Mouse (Mus musculus): Measurements from ENCODE around the gene Fau. TPM values are rescaled to one million over a fixed set of nuclear protein-coding genes. Genes with fewer than 3 reads are reported as not detected.
"Not testable (repeated sequence)": the region's sequence is repeated elsewhere in the genome, so short reads cannot be mapped to it uniquely, and the experiment has no call there.

Gene Fau
- total RNA-seq (2021), result 100 to 1,000 TPM; 802 to 870 TPM

- DNase-seq, result peak; percentile 99
These were observed at the start of gene Fau, which contains the start of gene Mrpl49 for GRCm38 (mm10) chr19:6057313-6058096. Fau (plus strand) TSS chr19:6057844. Mrpl49 (minus strand) TSS chr19:6057785.

GRCm38 (mm10) chr19:6009137-6009536 is 48.5 kb upstream of the Fau start:
- no peak for DNase-seq

GRCm38 (mm10) chr19:6013691-6014090 is 44.0 kb upstream of the Fau start:
- no peak for DNase-seq

GRCm38 (mm10) chr19:6014991-6015510 is 42.6 kb upstream of the Fau start:
- DNase-seq, result peak; percentile 45

GRCm38 (mm10) chr19:6015511-6016315 is 41.9 kb upstream of the Fau start, which contains the start of gene Capn1:
Capn1 (minus strand) TSS chr19:6015897.
- peak; percentile 81 for DNase-seq

- no peak for DNase-seq
These were observed 41.1 kb upstream of the Fau start for GRCm38 (mm10) chr19:6016532-6016931.

GRCm38 (mm10) chr19:6018142-6019089 is 39.2 kb upstream of the Fau start:
- DNase-seq, result peak; percentile 91

- DNase-seq, result no peak
These were observed 37.4 kb upstream of the Fau start for GRCm38 (mm10) chr19:6020276-6020675.

GRCm38 (mm10) chr19:6023059-6023458 is 34.6 kb upstream of the Fau start:
- DNase-seq, result no peak

GRCm38 (mm10) chr19:6023930-6024329 is 33.7 kb upstream of the Fau start:
- DNase-seq, result no peak

GRCm38 (mm10) chr19:6028991-6029390 is 28.7 kb upstream of the Fau start:
- DNase-seq, result no peak

GRCm38 (mm10) chr19:6029426-6029825 is 28.2 kb upstream of the Fau start:
- DNase-seq, result no peak

GRCm38 (mm10) chr19:6030520-6031280 is 26.9 kb upstream of the Fau start:
- DNase-seq, result no peak

GRCm38 (mm10) chr19:6035966-6036585 is 21.6 kb upstream of the Fau start:
- no peak for DNase-seq

GRCm38 (mm10) chr19:6037695-6038094 is 19.9 kb upstream of the Fau start:
- no peak for DNase-seq

- DNase-seq, result no peak
These were observed 19.3 kb upstream of the Fau start for GRCm38 (mm10) chr19:6038326-6038725.

- no peak for DNase-seq
These were observed 17.6 kb upstream of the Fau start for GRCm38 (mm10) chr19:6040002-6040401.

- no peak for DNase-seq
These were observed 15.4 kb upstream of the Fau start for GRCm38 (mm10) chr19:6042293-6042692.

- not testable (repeated sequence) for DNase-seq
These were observed 13.5 kb upstream of the Fau start for GRCm38 (mm10) chr19:6044102-6044501.

- DNase-seq, result no peak
These were observed 12.0 kb upstream of the Fau start for GRCm38 (mm10) chr19:6045366-6046293.

All from heart, postnatal 4 days (tissue).